Comparison of ENCODE assay signal across 8 mouse cellular contexts in genomic region chr9:57158506-57158905, GRCm38 (mm10). TPM values are rescaled to one million over a fixed set of nuclear protein-coding genes. Genes with fewer than 3 reads are reported as not detected.
DNase-seq lines count a peak whose midpoint lies in the region; ATAC-seq and TF ChIP-seq lines count a peak whose summit lies in the region.

No protein-coding gene starts in this region.

- TF ChIP-seq POLR2A in bone marrow macrophage, adult 2 months (IDR thresholded peaks at IDR 0.05; ENCODE audit: borderline replicate concordance, low read depth, low read length) = no peak

- H3K9ac ChIP-seq in heart, embryonic 15.5 days = peak overlapping the region; percentile 73
- H3K9ac ChIP-seq in hindbrain, embryonic 12.5 days = peak overlapping the region; percentile 39; the same call in 1 of the 2 replicates
- H3K9ac ChIP-seq in midbrain, embryonic 12.5 days (replicated peaks) = peak overlapping the region; percentile 67; the same call in 1 of the 2 replicates

- H3K36me3 ChIP-seq in heart, embryonic 15.5 days = peaks cover 13% of the 10 kb centered on the region
- peaks cover 19% of the 10 kb centered on the region for H3K36me3 ChIP-seq in hindbrain, embryonic 12.5 days
- H3K36me3 ChIP-seq in midbrain, embryonic 12.5 days = 0 out of 2 replicates have a peak, but pooled peaks cover 12% of the 10 kb centered on the region

- no peak for DNase-seq in heart, postnatal 10 days
- DNase-seq in layer of hippocampus, adult 18-20 months (ENCODE audit: low spot score in 2 of 2) = no peak
- no peak for DNase-seq in c-Kit-positive CD71-positive TER-119-positive erythroid progenitor cells, embryonic 14.5 days (ENCODE audit: low spot score)
- DNase-seq in adrenal gland, adult 2 months = no peak

- H3K27ac ChIP-seq in heart, embryonic 15.5 days = no peak overlapping the region
- peak overlapping the region; percentile 38 for H3K27ac ChIP-seq in bone marrow macrophage, adult 2 months (ENCODE audit: insufficient read depth, low read depth, low read length)
- no peak overlapping the region; the same call in 1 of the 2 replicates for H3K27ac ChIP-seq in hindbrain, embryonic 12.5 days
- no peak overlapping the region for H3K27ac ChIP-seq in midbrain, embryonic 12.5 days (replicated peaks)

- H3K4me3 ChIP-seq in heart, embryonic 15.5 days = peak overlapping the region; percentile 91
- H3K4me3 ChIP-seq in bone marrow macrophage, adult 2 months (ENCODE audit: insufficient read depth, low read length) = peak overlapping the region; percentile 74
- peak overlapping the region; percentile 78 for H3K4me3 ChIP-seq in hindbrain, embryonic 12.5 days
- peak overlapping the region; percentile 65 for H3K4me3 ChIP-seq in midbrain, embryonic 12.5 days

- no peak for ATAC-seq in heart, embryonic 15.5 days (replicated peaks; ENCODE audit: insufficient number of reproducible peaks, insufficient read depth, low FRiP score, low read depth)
- peak; percentile 35 for ATAC-seq in hindbrain, embryonic 12.5 days (ENCODE audit: low FRiP score)
- peak; percentile 27; the same call in 1 of the 2 replicates for ATAC-seq in midbrain, embryonic 12.5 days (ENCODE audit: low FRiP score, low read depth)

- intact Hi-C loops in heart, postnatal 10 days (cut with DNase I) = no loop called here

- peak overlapping the region; percentile 96 for H3K4me2 ChIP-seq in heart, embryonic 15.5 days
- peak overlapping the region; percentile 93 for H3K4me2 ChIP-seq in hindbrain, embryonic 12.5 days (replicated peaks)
- H3K4me2 ChIP-seq in midbrain, embryonic 12.5 days (replicated peaks) = peak overlapping the region; percentile 73

- H3K27me3 ChIP-seq in heart, embryonic 15.5 days = no peaks in the 10 kb centered on the region
- H3K27me3 ChIP-seq in hindbrain, embryonic 12.5 days = 0 out of 2 replicates have a peak, but pooled peaks cover 2% of the 10 kb centered on the region
- peaks cover 7% of the 10 kb centered on the region for H3K27me3 ChIP-seq in midbrain, embryonic 12.5 days

- WGBS in heart, embryonic 15.5 days = 34% methylated on average over 11 of the region's 11 CpGs
- WGBS in hindbrain, embryonic 12.5 days = 36% methylated on average over 11 of the region's 11 CpGs
- 34% methylated on average over 8 of the region's 11 CpGs for WGBS in midbrain, embryonic 12.5 days

- H3K9me3 ChIP-seq in heart, embryonic 15.5 days (replicated peaks) = no peaks in the 10 kb centered on the region
- no peaks in the 10 kb centered on the region for H3K9me3 ChIP-seq in hindbrain, embryonic 12.5 days (replicated peaks)
- H3K9me3 ChIP-seq in midbrain, embryonic 12.5 days = no peaks in the 10 kb centered on the region

- peaks cover 13% of the 10 kb centered on the region for H3K4me1 ChIP-seq in heart, embryonic 15.5 days (replicated peaks)
- peaks cover 15% of the 10 kb centered on the region for H3K4me1 ChIP-seq in bone marrow macrophage, adult 2 months (ENCODE audit: control insufficient read depth, insufficient read depth, low read length)
- H3K4me1 ChIP-seq in hindbrain, embryonic 12.5 days = peaks cover 12% of the 10 kb centered on the region
- H3K4me1 ChIP-seq in midbrain, embryonic 12.5 days = peaks cover 21% of the 10 kb centered on the region

- no peak for TF ChIP-seq CTCF in bone marrow macrophage, adult 2 months (IDR thresholded peaks at IDR 0.05; ENCODE audit: low read depth, low read length)

RNA-seq across cellular contexts. Expression of gene Commd4, which starts 0.4 kb away (rescaled TPM):
- 57.7 and 73.4 TPM in 2 replicates for polyA plus RNA-seq in heart, embryonic 15.5 days (2015; fragmentation: Nextera tagmentation; extraction: Ambion mirVana)
- 10 to 100 TPM; 34.6 to 35.8 TPM for total RNA-seq in heart, postnatal 10 days (2021)
- 67.7 and 71.5 TPM in 2 replicates for polyA plus RNA-seq in bone marrow macrophage, adult 2 months (2012; ENCODE audit: insufficient read depth, insufficient read length, missing spikeins)
- polyA plus RNA-seq in hindbrain, embryonic 12.5 days (2016; fragmentation: Nextera tagmentation; extraction: Ambion mirVana) = 108 and 122 TPM in 2 replicates
- 113 and 117 TPM in 2 replicates for polyA plus RNA-seq in midbrain, embryonic 12.5 days (2016; fragmentation: Nextera tagmentation; extraction: Ambion mirVana)
- 10 to 100 TPM; 83.8 to 84.6 TPM for total RNA-seq in layer of hippocampus, adult 18-20 months (2021)
- total RNA-seq in adrenal gland, adult 2 months (2021) = 10 to 100 TPM; 47.5 to 59.8 TPM
- 176 and 182 TPM in 2 replicates for polyA plus RNA-seq in adrenal gland, adult 2 months (2012; rRNA removed)

RNA-seq across cellular contexts. Expression of gene Neil1, which starts 10.4 kb away (rescaled TPM):
- 5.7 and 7.0 TPM in 2 replicates for polyA plus RNA-seq in heart, embryonic 15.5 days (2015; fragmentation: Nextera tagmentation; extraction: Ambion mirVana)
- total RNA-seq in heart, postnatal 10 days (2021) = 1 to 10 TPM; 4.0 to 5.1 TPM
- 11.0 and 12.5 TPM in 2 replicates for polyA plus RNA-seq in bone marrow macrophage, adult 2 months (2012; ENCODE audit: insufficient read depth, insufficient read length, missing spikeins)
- 8.4 and 9.8 TPM in 2 replicates for polyA plus RNA-seq in hindbrain, embryonic 12.5 days (2016; fragmentation: Nextera tagmentation; extraction: Ambion mirVana)
- polyA plus RNA-seq in midbrain, embryonic 12.5 days (2016; fragmentation: Nextera tagmentation; extraction: Ambion mirVana) = 8.4 and 8.7 TPM in 2 replicates
- total RNA-seq in layer of hippocampus, adult 18-20 months (2021) = 1 to 10 TPM; 6.4 to 7.8 TPM
- total RNA-seq in adrenal gland, adult 2 months (2021) = 10 to 100 TPM; 10.3 TPM
- polyA plus RNA-seq in adrenal gland, adult 2 months (2012; rRNA removed) = 17.7 and 22.5 TPM in 2 replicates

RNA-seq across cellular contexts. Expression of gene Man2c1, which starts 28.0 kb away (rescaled TPM):
- polyA plus RNA-seq in heart, embryonic 15.5 days (2015; fragmentation: Nextera tagmentation; extraction: Ambion mirVana) = 45.6 and 65.5 TPM in 2 replicates
- 10 to 100 TPM; 50.7 to 55.5 TPM for total RNA-seq in heart, postnatal 10 days (2021)
- 83.8 and 117 TPM in 2 replicates for polyA plus RNA-seq in bone marrow macrophage, adult 2 months (2012; ENCODE audit: insufficient read depth, insufficient read length, missing spikeins)
- polyA plus RNA-seq in hindbrain, embryonic 12.5 days (2016; fragmentation: Nextera tagmentation; extraction: Ambion mirVana) = 62.3 TPM in 2 replicates
- 59.9 and 67.6 TPM in 2 replicates for polyA plus RNA-seq in midbrain, embryonic 12.5 days (2016; fragmentation: Nextera tagmentation; extraction: Ambion mirVana)
- total RNA-seq in layer of hippocampus, adult 18-20 months (2021) = 100 to 1,000 TPM; 127 to 155 TPM
- total RNA-seq in adrenal gland, adult 2 months (2021) = 100 to 1,000 TPM in 1 of 2 experiments, 10 to 100 TPM in 1; 93.3 to 141 TPM
- 352 and 416 TPM in 2 replicates for polyA plus RNA-seq in adrenal gland, adult 2 months (2012; rRNA removed)
